Mouse (Mus musculus) ES-Bruce4 (cell line): ENCODE measurements around the gene Nap1l4. TPM values are rescaled to one million over a fixed set of nuclear protein-coding genes. Genes with fewer than 3 reads are reported as not detected.

ENCODE experiments used
- H3K27ac ChIP-seq: 2 replicates; pipeline ENCODE4 v1.5.1; 2012; ENCODE audit warnings: low read length, inconsistent platforms; ENCODE audit not compliant: insufficient read depth
- H3K27me3 ChIP-seq: 2 replicates; pipeline ENCODE4 v1.6.1; 2012; ENCODE audit warnings: mild to moderate bottlenecking, low read length, inconsistent platforms; ENCODE audit not compliant: control insufficient read depth, poor library complexity, insufficient read depth, severe bottlenecking
- H3K36me3 ChIP-seq: 2 replicates; pipeline ENCODE4 v1.6.1; 2012; ENCODE audit warnings: inconsistent platforms, mild to moderate bottlenecking, low read length, moderate library complexity; ENCODE audit not compliant: control insufficient read depth, poor library complexity, insufficient read depth, severe bottlenecking
- H3K4me1 ChIP-seq: one replicate; pipeline ENCODE4 v1.8.1; 2011; ENCODE audit warnings: low read length; ENCODE audit not compliant: control insufficient read depth, insufficient read depth
- H3K4me3 ChIP-seq: 2 replicates; pipeline ENCODE4 v1.5.1; 2011; ENCODE audit warnings: low read depth, mild to moderate bottlenecking, low read length
- H3K9ac ChIP-seq: 2 replicates; pipeline ENCODE4 v1.6.1; 2012; ENCODE audit warnings: low read depth, mild to moderate bottlenecking, inconsistent platforms; ENCODE audit not compliant: poor library complexity, severe bottlenecking
- H3K9me3 ChIP-seq: replicated peaks from 2 replicates; pipeline ENCODE4 v1.6.1; 2012; ENCODE audit warnings: mild to moderate bottlenecking, low read length, inconsistent platforms; ENCODE audit not compliant: control insufficient read depth, poor library complexity, insufficient read depth, severe bottlenecking
- CTCF ChIP-seq: IDR thresholded peaks from one replicate; pipeline ENCODE4 v1.8.1; 2011; ENCODE audit warnings: low read depth, low read length
- EP300 ChIP-seq: IDR thresholded peaks from 2 replicates; pipeline ENCODE4 v1.6.1; 2011; ENCODE audit warnings: low read depth, low read length; ENCODE audit not compliant: insufficient read depth
- POLR2A ChIP-seq: IDR thresholded peaks from one replicate; pipeline ENCODE4 v1.8.1; 2011; ENCODE audit warnings: low read length; ENCODE audit not compliant: insufficient read depth
- polyA plus RNA-seq: library from polyadenylated mRNA; stranded (reverse); fragments of >200 nt; gene quantifications from 2 replicates; pipeline ENCODE4 v1.2.4, GENCODE M21; 2011; ENCODE audit warnings: low read depth; ENCODE audit not compliant: missing spikeins, insufficient read depth, insufficient read length

Gene Nap1l4
- polyA plus RNA-seq, 1 experiment: 208 TPM

- Histone ChIP-seq H3K27me3 (no peaks in the 10 kb centered on the region), H3K27ac (no peak overlapping the region), H3K36me3 (no peaks in the 10 kb centered on the region), H3K4me1 (peaks cover 5% of the 10 kb centered on the region), H3K9me3 (no peaks in the 10 kb centered on the region), H3K9ac (no peak overlapping the region), H3K4me3 (no peak overlapping the region)
- no peak for TF ChIP-seq POLR2A
- no peak for TF ChIP-seq EP300
- no peak for TF ChIP-seq CTCF
Observed at GRCm38 (mm10) chr7:143495104-143495961, 53.6 kb downstream of the Nap1l4 start.

GRCm38 (mm10) chr7:143493616-143494126 is 55.2 kb downstream of the Nap1l4 start:
- Histone ChIP-seq H3K4me1 (peaks cover 2% of the 10 kb centered on the region), H3K9ac (no peak overlapping the region), H3K4me3 (no peak overlapping the region), H3K27me3 (no peaks in the 10 kb centered on the region), H3K9me3 (no peaks in the 10 kb centered on the region), H3K27ac (no peak overlapping the region), H3K36me3 (no peaks in the 10 kb centered on the region)
- no peak for TF ChIP-seq EP300
- TF ChIP-seq POLR2A: no peak
- TF ChIP-seq CTCF: no peak

DNA sequence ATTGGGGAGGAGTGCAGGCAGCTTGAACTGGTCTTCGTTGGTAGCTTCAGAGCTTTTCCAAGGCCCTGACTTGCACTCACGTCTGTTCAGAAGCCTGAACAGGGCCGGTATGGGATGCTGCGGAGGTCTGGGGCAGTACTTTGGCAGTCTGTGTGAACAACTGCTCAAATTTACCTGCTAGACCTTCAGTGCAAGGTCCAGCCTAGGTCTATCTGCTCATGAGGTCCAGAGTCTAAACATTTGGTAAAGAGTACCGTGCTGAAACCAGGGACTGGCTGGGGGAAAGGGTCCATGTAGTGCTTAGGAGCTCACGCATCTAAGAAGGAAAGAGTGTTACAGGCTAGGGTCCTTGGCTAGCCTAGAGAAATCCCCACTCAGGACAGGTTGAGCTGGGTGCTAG is 59.2 kb downstream of the Nap1l4 start:
- Histone ChIP-seq H3K27ac (no peak overlapping the region), H3K36me3 (no peaks in the 10 kb centered on the region), H3K9ac (no peak overlapping the region), H3K4me1 (peaks cover 2% of the 10 kb centered on the region), H3K4me3 (no peak overlapping the region), H3K9me3 (no peaks in the 10 kb centered on the region), H3K27me3 (no peaks in the 10 kb centered on the region)
- TF ChIP-seq EP300: no peak
- no peak for TF ChIP-seq CTCF
- TF ChIP-seq POLR2A: no peak

DNA sequence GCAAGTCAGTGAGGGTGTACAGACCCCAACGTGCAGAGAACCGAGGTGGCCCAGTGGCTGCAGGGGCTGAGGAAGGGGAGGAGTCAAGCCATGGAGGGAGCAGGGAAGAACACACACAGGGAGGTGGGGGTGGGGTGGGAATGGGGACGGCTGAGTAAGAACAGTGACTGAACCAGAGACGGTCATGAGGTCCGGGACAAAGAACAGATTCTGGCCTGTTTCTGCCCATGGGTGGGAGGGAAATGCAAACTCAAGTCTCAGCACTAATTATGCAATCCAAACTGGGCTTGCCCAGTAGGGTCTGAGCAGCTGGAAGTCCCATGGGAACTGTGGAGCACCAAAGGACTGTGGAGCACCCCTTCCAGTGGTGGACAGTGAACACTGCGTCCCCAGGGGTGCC is 66.4 kb downstream of the Nap1l4 start:
- TF ChIP-seq CTCF (no peak), EP300 (0 out of 2 replicates have a peak, but pooled peaks have one; percentile 47)
- no peak overlapping the region for H3K9ac ChIP-seq
- H3K9me3 ChIP-seq: no peaks in the 10 kb centered on the region
- no peak overlapping the region for H3K27ac ChIP-seq
- H3K36me3 ChIP-seq: no peaks in the 10 kb centered on the region
- H3K4me3 ChIP-seq: no peak overlapping the region
- H3K4me1 ChIP-seq: peaks cover 4% of the 10 kb centered on the region
- H3K27me3 ChIP-seq: no peaks in the 10 kb centered on the region

DNA sequence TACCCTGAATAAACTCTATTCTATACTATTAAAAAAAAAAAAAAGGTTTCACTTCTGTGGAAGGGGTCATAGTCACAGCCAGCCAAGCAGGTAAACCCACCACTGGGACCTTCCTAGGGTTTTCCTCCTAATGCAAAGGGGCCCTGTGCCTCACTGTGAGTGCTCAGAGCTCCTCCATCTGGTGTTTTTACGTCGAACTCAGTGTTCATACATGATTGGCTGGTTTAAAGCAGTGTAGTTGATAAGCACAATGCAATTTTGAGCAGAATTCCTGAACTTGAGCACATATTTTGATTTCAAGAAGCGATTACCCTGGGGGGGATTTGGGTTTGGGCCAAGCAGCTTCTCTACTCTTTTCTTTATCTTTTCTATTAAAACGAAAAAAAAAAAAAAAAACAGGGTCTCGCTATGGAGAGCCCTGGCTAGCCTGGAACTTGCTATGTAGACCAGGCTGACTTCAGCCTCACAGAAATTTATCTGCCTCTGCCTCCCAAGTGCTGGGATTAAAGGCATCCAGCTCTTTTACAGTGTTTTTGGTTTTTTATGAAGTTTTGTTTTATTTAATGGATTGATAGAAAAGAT is 67.0 kb downstream of the Nap1l4 start:
- H3K36me3 ChIP-seq: no peaks in the 10 kb centered on the region
- no peaks in the 10 kb centered on the region for H3K9me3 ChIP-seq
- H3K4me1 ChIP-seq: peaks cover 4% of the 10 kb centered on the region
- no peak overlapping the region for H3K4me3 ChIP-seq
- TF ChIP-seq EP300 (no peak), POLR2A (no peak), CTCF (no peak)
- H3K27me3 ChIP-seq: no peaks in the 10 kb centered on the region
- no peak overlapping the region for H3K9ac ChIP-seq
- no peak overlapping the region for H3K27ac ChIP-seq

DNA sequence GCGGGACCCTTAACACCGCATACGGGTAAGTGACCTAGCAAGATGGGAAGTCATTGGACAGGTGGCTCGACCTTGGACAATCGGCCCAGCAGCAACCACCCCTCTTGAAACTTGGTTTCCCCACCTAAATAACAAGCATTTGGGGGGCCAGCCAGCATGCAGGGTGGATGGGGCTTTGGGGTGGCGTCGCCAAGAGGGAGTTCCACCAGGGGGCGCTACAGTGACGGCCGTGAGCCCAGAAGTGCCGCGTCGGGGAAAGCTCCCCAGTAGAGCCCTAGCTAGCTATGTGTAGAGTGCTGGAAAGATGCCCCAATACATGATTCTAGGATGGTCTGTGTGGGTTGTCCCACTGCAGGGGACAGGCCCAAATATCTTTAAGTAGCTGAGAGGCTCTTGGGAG is 68.4 kb downstream of the Nap1l4 start:
- Histone ChIP-seq H3K27me3 (no peaks in the 10 kb centered on the region), H3K9ac (peak overlapping the region; percentile 15; the same call in 1 of the 2 replicates)
- peak; percentile 81 for TF ChIP-seq CTCF
- TF ChIP-seq EP300: no peak

More for the DNA sequence above, 68.4 kb downstream of the Nap1l4 start:
- Histone ChIP-seq H3K4me1 (peaks cover 4% of the 10 kb centered on the region), H3K9me3 (no peaks in the 10 kb centered on the region), H3K27ac (no peak overlapping the region), H3K36me3 (no peaks in the 10 kb centered on the region), H3K4me3 (peak overlapping the region; percentile 49)
